Comparison of ENCODE assay signal across 8 mouse cellular contexts in the genomic region with DNA sequence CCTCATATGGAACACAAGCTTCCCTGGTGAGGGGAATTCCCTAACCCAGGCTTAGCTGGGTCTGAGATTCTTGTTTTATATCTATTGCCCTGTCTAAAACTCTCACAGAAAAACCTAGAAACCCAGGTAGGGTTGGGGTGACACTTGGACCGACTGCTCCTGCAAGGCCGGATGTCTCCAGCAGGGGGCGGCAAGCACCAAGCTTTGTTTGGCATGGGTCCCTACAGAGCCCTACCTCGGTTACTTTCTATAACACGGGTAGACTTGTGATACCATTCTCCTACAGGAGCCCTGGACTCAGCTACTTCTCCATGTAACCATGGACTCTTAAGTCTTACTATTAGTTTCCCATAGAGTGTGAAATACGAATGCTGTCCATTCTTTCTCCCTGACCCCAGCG. TPM values are rescaled to one million over a fixed set of nuclear protein-coding genes. Genes with fewer than 3 reads are reported as not detected.
A peak's percentile ranks its signal among the peaks of the same experiment; 100 is the strongest.
DNase-seq lines count a peak whose midpoint lies in the region; ATAC-seq and TF ChIP-seq lines count a peak whose summit lies in the region.

No protein-coding gene starts in this region.

- no peak overlapping the region for H3K4me3 ChIP-seq in embryonic fibroblast, embryonic 13.5 days (ENCODE audit: insufficient read depth, low read length)
- no peak overlapping the region for H3K4me3 ChIP-seq in lung, embryonic 14.5 days (ENCODE audit: low read depth, low read length)

- no peaks in the 10 kb centered on the region for H3K36me3 ChIP-seq in lung, embryonic 14.5 days (ENCODE audit: insufficient read depth)

- TF ChIP-seq CTCF in embryonic fibroblast, embryonic 13.5 days (IDR thresholded peaks at IDR 0.05; ENCODE audit: borderline replicate concordance, insufficient read depth, low read length) = peak; percentile 81
- peak; percentile 96 for TF ChIP-seq CTCF in lung, embryonic 14.5 days (IDR thresholded peaks at IDR 0.05; ENCODE audit: low read depth)

- intact Hi-C loops in heart, postnatal 10 days (cut with DNase I) = loop anchor here (1.0 to 5.0 kb wide), 3 partner anchors 56 to 224 kb away; a partner anchor contains a TSS

- H3K4me1 ChIP-seq in embryonic fibroblast, embryonic 13.5 days (ENCODE audit: control insufficient read depth, insufficient read depth, low read length) = no peaks in the 10 kb centered on the region
- no peaks in the 10 kb centered on the region for H3K4me1 ChIP-seq in lung, embryonic 14.5 days (ENCODE audit: insufficient read depth)

- no peak for TF ChIP-seq POLR2A in embryonic fibroblast, embryonic 13.5 days (IDR thresholded peaks at IDR 0.05; ENCODE audit: low read depth, low read length)

- peak; percentile 87 to 89 for DNase-seq in adrenal gland, postnatal 36 days
- DNase-seq in heart, postnatal 10 days = peak; percentile 83 to 90
- DNase-seq in kidney, postnatal 4 days = peak; percentile 91 to 93
- DNase-seq in lung, embryonic 14.5 days = peak; percentile 91
- DNase-seq in ovary, postnatal 14 days (ENCODE audit: low spot score) = peak; percentile 83
- DNase-seq in thymus, postnatal 10 days (ENCODE audit: low spot score in 2 of 2) = peak; percentile 73 to 90

- H3K9me3 ChIP-seq in lung, embryonic 14.5 days (ENCODE audit: low read depth, low read length) = no peaks in the 10 kb centered on the region

- ATAC-seq in CD4-positive, CD25-positive, alpha-beta regulatory T cell, adult 4 months = peak; percentile 64
- ATAC-seq in lung, embryonic 14.5 days (ENCODE audit: insufficient read depth) = peak; percentile 73; the same call in 1 of the 2 replicates

- H3K4me2 ChIP-seq in lung, embryonic 14.5 days = no peak overlapping the region

- no peaks in the 10 kb centered on the region for H3K27me3 ChIP-seq in lung, embryonic 14.5 days (ENCODE audit: insufficient read depth, low read length)

- H3K9ac ChIP-seq in lung, embryonic 14.5 days = no peak overlapping the region

- WGBS in lung, embryonic 14.5 days = 19% methylated on average over 7 of the region's 7 CpGs

- no peak overlapping the region for H3K27ac ChIP-seq in embryonic fibroblast, embryonic 13.5 days (ENCODE audit: insufficient read depth, low read length)
- H3K27ac ChIP-seq in lung, embryonic 14.5 days (ENCODE audit: low read depth) = no peak overlapping the region

RNA-seq across cellular contexts. Expression of a gene that starts 43.2 kb away (rescaled TPM):
- 1 to 10 TPM; 5.8 to 6.8 TPM for polyA plus RNA-seq in CD4-positive, CD25-positive, alpha-beta regulatory T cell, adult 4 months (2017; shearing (Covaris generic))
- total RNA-seq in adrenal gland, postnatal 36 days (2021) = 1 to 10 TPM; 2.2 to 5.5 TPM
- 0.81 and 1.3 TPM in 2 replicates for polyA plus RNA-seq in embryonic fibroblast, embryonic 13.5 days (2011; ENCODE audit: insufficient read length, low read depth, missing spikeins)
- under 1 TPM in 1 of 2 experiments, not detected in 1; 0.52 TPM for total RNA-seq in heart, postnatal 10 days (2021)
- 2.4 and 2.6 TPM in 2 replicates for polyA plus RNA-seq in lung, embryonic 14.5 days (2014; fragmentation: Nextera tagmentation; extraction: Ambion mirVana)

RNA-seq across cellular contexts. Expression of a gene that starts 44.2 kb away (rescaled TPM):
- polyA plus RNA-seq in CD4-positive, CD25-positive, alpha-beta regulatory T cell, adult 4 months (2017; shearing (Covaris generic)) = under 1 TPM; 0.16 to 0.17 TPM
- total RNA-seq in adrenal gland, postnatal 36 days (2021) = 10 to 100 TPM; 21.1 to 22.7 TPM
- polyA plus RNA-seq in embryonic fibroblast, embryonic 13.5 days (2011; ENCODE audit: insufficient read length, low read depth, missing spikeins) = 1.6 and 1.9 TPM in 2 replicates
- 10 to 100 TPM; 12.4 to 13.7 TPM for total RNA-seq in heart, postnatal 10 days (2021)
- polyA plus RNA-seq in lung, embryonic 14.5 days (2014; fragmentation: Nextera tagmentation; extraction: Ambion mirVana) = 32.5 and 36.3 TPM in 2 replicates

RNA-seq across cellular contexts. Expression of a gene that starts 54.0 kb away (rescaled TPM):
- polyA plus RNA-seq in CD4-positive, CD25-positive, alpha-beta regulatory T cell, adult 4 months (2017; shearing (Covaris generic)) = not detected
- total RNA-seq in adrenal gland, postnatal 36 days (2021) = not detected
- polyA plus RNA-seq in embryonic fibroblast, embryonic 13.5 days (2011; ENCODE audit: insufficient read length, low read depth, missing spikeins) = not detected in 2 replicates
- not detected for total RNA-seq in heart, postnatal 10 days (2021)
- polyA plus RNA-seq in lung, embryonic 14.5 days (2014; fragmentation: Nextera tagmentation; extraction: Ambion mirVana) = not detected in 2 replicates

Comparison
In these comparisons a context has a peak if more than half of its experiments do, and no peak if none do; other contexts are left out.
1. RNA of a gene that starts 44.2 kb away (polyA plus RNA-seq): 32.5 to 36.3 TPM in lung, embryonic 14.5 days; 1.6 to 1.9 TPM in embryonic fibroblast, embryonic 13.5 days and 0.16 to 0.17 TPM in CD4-positive, CD25-positive, alpha-beta regulatory T cell, adult 4 months; every median in the first group is over 10 times any median in the second.
2. Peak in every context shown above with its lines, with median percentiles within 50 percentile points of each other: DNase-seq.